Mouse (Mus musculus) bone marrow, adult 2 months (tissue): ENCODE data around the gene Mindy2.

ENCODE experiments used
- CTCF ChIP-seq: fragments of 200-500 bp; IDR thresholded peaks from 2 replicates; pipeline ENCODE4 v1.5.1; 2011; ENCODE audit warnings: low read length, control low read depth; ENCODE audit not compliant: control insufficient read depth, insufficient read depth
- POLR2A ChIP-seq: fragments of 200-500 bp; IDR thresholded peaks from 2 replicates; pipeline ENCODE4 v1.6.1; 2011; ENCODE audit warnings: low read depth, mild to moderate bottlenecking, control low read depth, low read length, borderline replicate concordance; ENCODE audit not compliant: control insufficient read depth

- TF ChIP-seq CTCF = no peak
- no peak for TF ChIP-seq POLR2A
These were observed 3.1 kb downstream of the Mindy2 start for GRCm38 (mm10) chr9:70653875-70654274.
